Mouse (Mus musculus) testis, adult 2 months (tissue): ENCODE measurements around the gene Kat8.

ENCODE experiments used
- CTCF ChIP-seq: fragments of 200-500 bp; IDR thresholded peaks from 2 replicates; pipeline ENCODE4 v1.5.1; 2012; ENCODE audit warnings: low read depth, mild to moderate bottlenecking, inconsistent platforms, low read length, moderate library complexity; ENCODE audit not compliant: control insufficient read depth, insufficient read depth, insufficient replicate concordance
- POLR2A ChIP-seq: fragments of 200-500 bp; IDR thresholded peaks from 2 replicates; pipeline ENCODE4 v1.6.1; 2012; ENCODE audit warnings: low read depth, mild to moderate bottlenecking, inconsistent platforms, low read length, moderate library complexity; ENCODE audit not compliant: control insufficient read depth

DNA sequence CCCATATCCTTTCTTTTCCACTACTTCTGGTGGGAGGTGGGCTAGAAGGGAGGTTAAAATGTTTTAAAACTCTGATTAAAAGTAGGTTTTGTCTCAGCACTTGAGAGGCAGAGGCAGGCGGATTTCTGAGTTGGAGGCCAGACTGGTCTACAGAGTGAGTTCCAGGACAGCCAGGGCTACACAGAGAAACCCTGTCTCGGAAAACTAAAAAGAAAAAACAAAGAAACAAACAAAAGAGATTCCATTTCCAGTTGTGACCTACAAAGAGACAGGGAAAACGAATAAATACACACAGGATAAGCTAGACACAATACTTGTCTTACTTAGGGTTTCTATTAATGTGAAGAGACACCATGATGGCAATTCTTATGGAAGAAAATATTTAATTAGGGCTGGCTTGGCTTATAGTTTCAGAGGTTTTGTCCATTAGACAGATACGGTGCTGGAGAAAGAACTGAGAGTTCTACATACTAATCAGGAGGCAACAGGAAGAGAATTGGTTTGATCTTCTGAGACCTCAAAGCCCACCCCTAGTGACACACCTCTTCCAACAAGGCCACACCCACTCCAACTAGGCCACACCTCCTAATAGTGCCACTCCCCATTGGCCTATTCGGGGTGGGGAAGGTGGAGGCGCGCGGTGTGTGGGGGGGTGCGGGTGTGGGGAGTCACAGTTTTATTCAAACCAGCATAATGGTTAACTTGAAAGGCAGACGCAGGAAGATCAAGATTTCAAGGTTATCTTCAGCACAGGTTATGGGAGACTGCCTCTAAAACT, 13.9 kb upstream of the Kat8 start:
- no peak for TF ChIP-seq CTCF
- no peak for TF ChIP-seq POLR2A
